Mouse (Mus musculus) frontal cortex, adult (tissue): ENCODE measurements around the gene Hcrtr1.

Experiments
- ATAC-seq: cut with Nextera tagmentation; 2 replicates; pipeline ENCODE4 v1.9.2; 2017; ENCODE audit warnings: mild to moderate bottlenecking, moderate library complexity, mixed read lengths; ENCODE audit not compliant: low TSS enrichment

Hcrtr1 gene

GRCm38 (mm10) chr4:130139214-130139492, at the start of gene Hcrtr1:
Hcrtr1 (minus strand) TSS chr4:130139359.
- no peak for ATAC-seq

GRCm38 (mm10) chr4:130188806-130189297, 49.7 kb upstream of the Hcrtr1 start:
- peak; percentile 73; the same call in 1 of the 2 replicates for ATAC-seq

- ATAC-seq: no peak
These were observed 47.7 kb upstream of the Hcrtr1 start for GRCm38 (mm10) chr4:130186891-130187290.

GRCm38 (mm10) chr4:130186450-130186849, 47.3 kb upstream of the Hcrtr1 start:
- ATAC-seq: no peak

GRCm38 (mm10) chr4:130183879-130184278, 44.7 kb upstream of the Hcrtr1 start:
- no peak for ATAC-seq

- no peak for ATAC-seq
These were observed 43.9 kb upstream of the Hcrtr1 start for GRCm38 (mm10) chr4:130183023-130183422.

GRCm38 (mm10) chr4:130181886-130182285, 42.7 kb upstream of the Hcrtr1 start:
- ATAC-seq: no peak

GRCm38 (mm10) chr4:130180909-130181602, 41.9 kb upstream of the Hcrtr1 start:
- no peak for ATAC-seq

- no peak for ATAC-seq
These were observed 40.7 kb upstream of the Hcrtr1 start for GRCm38 (mm10) chr4:130179876-130180275.

GRCm38 (mm10) chr4:130177536-130177935, 38.4 kb upstream of the Hcrtr1 start:
- no peak for ATAC-seq

GRCm38 (mm10) chr4:130177087-130177486, 37.9 kb upstream of the Hcrtr1 start:
- no peak for ATAC-seq

- no peak for ATAC-seq
These were observed 37.1 kb upstream of the Hcrtr1 start for GRCm38 (mm10) chr4:130176156-130176720.

GRCm38 (mm10) chr4:130175072-130175711, 36.0 kb upstream of the Hcrtr1 start, which contains the start of gene Tinagl1:
Tinagl1 (minus strand) TSS chr4:130175122.
- no peak for ATAC-seq

- ATAC-seq: no peak
These were observed 35.3 kb upstream of the Hcrtr1 start for GRCm38 (mm10) chr4:130174335-130175031.

- no peak for ATAC-seq
These were observed 34.8 kb upstream of the Hcrtr1 start for GRCm38 (mm10) chr4:130173911-130174311.

GRCm38 (mm10) chr4:130173060-130173822, 34.1 kb upstream of the Hcrtr1 start:
- ATAC-seq: no peak

- ATAC-seq: no peak
These were observed 33.0 kb upstream of the Hcrtr1 start for GRCm38 (mm10) chr4:130171951-130172765.

- no peak for ATAC-seq
These were observed 31.2 kb upstream of the Hcrtr1 start for GRCm38 (mm10) chr4:130170362-130170761.

- no peak for ATAC-seq
These were observed 30.3 kb upstream of the Hcrtr1 start for GRCm38 (mm10) chr4:130169411-130169971.
